Mouse (Mus musculus) intestine, embryonic 15.5 days (tissue): ENCODE measurements around the gene Cebpa. TPM values are rescaled to one million over a fixed set of nuclear protein-coding genes. Genes with fewer than 3 reads are reported as not detected.

ENCODE experiments used
- ATAC-seq: fragments of 200-750 bp; cut with Nextera tagmentation; 2 replicates; pipeline ENCODE4 v1.8.0; 2017; ENCODE audit warnings: moderate TSS enrichment, moderate library complexity
- H3K27ac ChIP-seq: fragments of 300-500 bp; sonication (generic); 2 replicates; pipeline ENCODE4 v1.5.1; 2015; ENCODE audit warnings: mild to moderate bottlenecking, inconsistent platforms
- H3K27me3 ChIP-seq: fragments of 300-500 bp; sonication (generic); replicated peaks from 2 replicates; pipeline ENCODE4 v1.6.1; 2015; ENCODE audit warnings: inconsistent platforms
- H3K36me3 ChIP-seq: fragments of 300-500 bp; sonication (generic); 2 replicates; pipeline ENCODE4 v1.6.1; 2015; ENCODE audit warnings: inconsistent platforms
- H3K4me1 ChIP-seq: fragments of 300-500 bp; sonication (generic); replicated peaks from 2 replicates; pipeline ENCODE4 v1.6.1; 2015; ENCODE audit warnings: inconsistent platforms
- H3K4me2 ChIP-seq: fragments of 300-500 bp; sonication (generic); replicated peaks from 2 replicates; pipeline ENCODE4 v1.6.1; 2015; ENCODE audit warnings: mild to moderate bottlenecking, inconsistent platforms
- H3K4me3 ChIP-seq: fragments of 300-500 bp; sonication (generic); replicated peaks from 2 replicates; pipeline ENCODE4 v1.5.1; 2015; ENCODE audit warnings: inconsistent platforms
- H3K9ac ChIP-seq: fragments of 300-500 bp; sonication (generic); 2 replicates; pipeline ENCODE4 v1.6.1; 2015; ENCODE audit warnings: inconsistent platforms
- H3K9me3 ChIP-seq: fragments of 300-500 bp; sonication (generic); 2 replicates; pipeline ENCODE4 v1.6.1; 2016; ENCODE audit warnings: inconsistent platforms
- WGBS: fragments of 180-500 bp; shearing (Covaris S2); methylation state at CpG from one replicate; pipeline ENCODE4 v1.1.7; 2015; 5-methylcytosine and 5-hydroxymethylcytosine counted together
- polyA plus RNA-seq: library from polyadenylated mRNA; unstranded; fragments of >200 nt; fragmentation: Nextera tagmentation; extraction: Ambion mirVana; gene quantifications from 2 replicates; pipeline ENCODE4 v1.2.1, GENCODE M21; 2015

The Cebpa gene
- polyA plus RNA-seq, 1 experiment from 2014 or later = 13.9 TPM

DNA sequence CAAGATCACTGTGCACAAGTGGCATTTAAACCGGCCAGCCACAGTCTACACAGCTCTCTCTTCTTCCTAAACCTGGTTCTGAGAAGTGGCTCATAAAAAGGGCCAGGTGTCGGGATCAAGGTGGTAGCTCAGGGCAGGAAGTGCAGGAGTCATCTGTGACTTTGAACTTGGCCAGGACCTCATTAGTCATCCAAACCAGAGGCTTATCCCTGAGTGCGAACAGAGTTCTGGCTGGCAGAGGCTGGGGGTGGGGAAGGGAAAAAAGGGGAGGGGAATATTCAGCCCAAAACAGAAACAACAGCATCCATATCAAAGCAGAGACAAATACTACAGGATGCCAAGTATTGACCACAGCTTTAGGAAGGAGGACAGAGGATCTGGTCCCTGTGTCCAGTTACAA, 11.5 kb upstream of the Cebpa start:
- no peaks in the 10 kb centered on the region for H3K27me3 ChIP-seq
- H3K4me1 ChIP-seq = 0 out of 2 replicates have a peak, but pooled peaks cover 5% of the 10 kb centered on the region
- H3K36me3 ChIP-seq = no peaks in the 10 kb centered on the region
- H3K4me2 ChIP-seq = no peak overlapping the region
- ATAC-seq = peak; percentile 82
- H3K27ac ChIP-seq = peak overlapping the region; percentile 40; the same call in 1 of the 2 replicates
- H3K4me3 ChIP-seq = no peak overlapping the region
- WGBS = 15% methylated on average over 3 of the region's 3 CpGs
- no peaks in the 10 kb centered on the region; the same call in 1 of the 2 replicates for H3K9me3 ChIP-seq
- no peak overlapping the region for H3K9ac ChIP-seq

DNA sequence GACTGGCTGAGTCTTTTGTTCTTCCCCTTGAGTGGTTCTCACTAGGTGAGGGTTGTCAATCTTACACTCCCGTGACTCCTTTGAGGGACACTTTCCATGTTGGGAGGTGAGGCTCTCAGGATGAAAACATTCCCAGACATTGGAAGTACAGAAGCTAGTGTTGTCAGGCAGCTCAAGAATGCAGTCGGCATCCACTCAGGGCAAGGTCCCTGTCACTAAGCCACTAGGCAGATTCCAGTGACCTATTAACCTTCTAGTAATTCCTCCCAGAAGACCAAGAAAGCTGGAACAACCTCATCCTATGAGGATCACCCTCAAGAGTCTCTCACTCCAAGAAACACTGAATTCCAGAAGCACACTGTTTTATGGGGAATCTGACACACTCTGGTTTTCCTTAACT, 11.0 kb upstream of the Cebpa start:
- peak; percentile 43 for ATAC-seq
- H3K27ac ChIP-seq = peak overlapping the region; percentile 40; the same call in 1 of the 2 replicates
- H3K36me3 ChIP-seq = no peaks in the 10 kb centered on the region
- no peaks in the 10 kb centered on the region; the same call in 1 of the 2 replicates for H3K9me3 ChIP-seq
- no peak overlapping the region for H3K4me3 ChIP-seq
- no peaks in the 10 kb centered on the region for H3K27me3 ChIP-seq
- WGBS = 25% methylated on average over 2 of the region's 2 CpGs
- H3K4me2 ChIP-seq = no peak overlapping the region
- H3K9ac ChIP-seq = no peak overlapping the region
- 0 out of 2 replicates have a peak, but pooled peaks cover 7% of the 10 kb centered on the region for H3K4me1 ChIP-seq

GRCm38 (mm10) chr7:35108663-35109062, 10.4 kb upstream of the Cebpa start:
- H3K4me1 ChIP-seq = 0 out of 2 replicates have a peak, but pooled peaks cover 7% of the 10 kb centered on the region
- peak; percentile 58; the same call in 1 of the 2 replicates for ATAC-seq
- H3K36me3 ChIP-seq = no peaks in the 10 kb centered on the region
- no peak overlapping the region for H3K9ac ChIP-seq
- no peaks in the 10 kb centered on the region for H3K9me3 ChIP-seq
- H3K27ac ChIP-seq = peak overlapping the region; percentile 11; the same call in 1 of the 2 replicates
- H3K4me3 ChIP-seq = no peak overlapping the region
- WGBS = 61% methylated on average over 6 of the region's 6 CpGs
- H3K4me2 ChIP-seq = no peak overlapping the region
- H3K27me3 ChIP-seq = no peaks in the 10 kb centered on the region

DNA sequence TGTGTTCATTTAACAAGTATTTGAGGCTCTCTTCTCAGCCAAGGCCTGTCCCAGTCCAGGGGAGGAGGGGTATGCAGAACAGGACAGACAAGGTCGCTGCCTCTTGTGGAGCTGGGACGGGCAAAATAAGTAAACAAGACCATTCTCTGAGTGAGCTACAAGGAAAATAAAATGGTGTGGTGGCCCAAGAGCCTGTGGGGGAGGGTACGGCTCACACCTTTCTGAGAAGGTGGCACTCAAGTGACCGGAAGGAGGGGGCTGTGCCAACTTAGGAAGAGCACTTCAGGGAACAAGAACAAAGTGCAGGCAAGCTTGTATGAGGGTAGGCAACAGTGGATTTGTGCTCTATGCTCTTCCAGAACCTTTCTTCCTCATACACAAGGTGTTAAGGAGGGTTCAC, 6.0 kb upstream of the Cebpa start:
- ATAC-seq = no peak
- Histone ChIP-seq H3K4me2 (no peak overlapping the region), H3K9me3 (no peaks in the 10 kb centered on the region), H3K36me3 (no peaks in the 10 kb centered on the region), H3K4me3 (no peak overlapping the region), H3K27ac (no peak overlapping the region), H3K4me1 (peaks cover 7% of the 10 kb centered on the region; the same call in 1 of the 2 replicates), H3K9ac (no peak overlapping the region), H3K27me3 (peaks cover 2% of the 10 kb centered on the region; the same call in 1 of the 2 replicates)
- WGBS = 32% methylated on average over 4 of the region's 4 CpGs

DNA sequence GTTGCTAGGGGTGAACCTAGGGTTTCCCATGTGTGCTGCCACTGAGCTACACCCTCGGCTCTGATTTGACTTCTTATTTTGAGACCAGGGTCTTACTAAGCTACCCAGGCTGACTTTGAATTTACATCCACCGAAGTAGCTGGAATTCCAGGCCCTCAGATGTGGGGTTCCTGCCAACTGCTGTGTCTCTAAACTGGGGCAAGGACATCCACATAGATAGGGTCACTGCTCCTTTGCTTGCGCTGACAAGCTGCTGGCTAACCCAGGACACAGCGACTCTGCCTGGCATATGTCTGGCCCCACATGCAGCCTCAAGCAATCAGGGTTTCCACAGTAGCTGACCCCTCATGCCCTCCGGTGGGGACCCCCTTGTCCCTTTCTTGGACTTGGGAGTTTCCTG, 5.4 kb upstream of the Cebpa start:
- H3K27me3 ChIP-seq = peaks cover 2% of the 10 kb centered on the region; the same call in 1 of the 2 replicates
- ATAC-seq = no peak
- no peaks in the 10 kb centered on the region for H3K36me3 ChIP-seq
- H3K4me3 ChIP-seq = no peak overlapping the region
- no peak overlapping the region for H3K4me2 ChIP-seq
- H3K9ac ChIP-seq = no peak overlapping the region
- H3K27ac ChIP-seq = no peak overlapping the region
- no peaks in the 10 kb centered on the region for H3K9me3 ChIP-seq
- 77% methylated on average over 5 of the region's 5 CpGs for WGBS
- peaks cover 5% of the 10 kb centered on the region; the same call in 1 of the 2 replicates for H3K4me1 ChIP-seq

- peak overlapping the region; percentile 95 for H3K4me2 ChIP-seq
- no peaks in the 10 kb centered on the region for H3K36me3 ChIP-seq
- 27% methylated on average over 3 of the region's 3 CpGs for WGBS
- no peaks in the 10 kb centered on the region for H3K9me3 ChIP-seq
- H3K27me3 ChIP-seq = peaks cover 17% of the 10 kb centered on the region
- peak overlapping the region; percentile 94 for H3K27ac ChIP-seq
- peaks cover 17% of the 10 kb centered on the region for H3K4me1 ChIP-seq
- ATAC-seq = peak; percentile 86
- H3K4me3 ChIP-seq = no peak overlapping the region
- H3K9ac ChIP-seq = no peak overlapping the region
Measured at GRCm38 (mm10) chr7:35116524-35116923, 2.6 kb upstream of the Cebpa start.

- Histone ChIP-seq H3K4me3 (no peak overlapping the region), H3K4me1 (peaks cover 17% of the 10 kb centered on the region), H3K27ac (peak overlapping the region; percentile 94), H3K9me3 (no peaks in the 10 kb centered on the region), H3K27me3 (peaks cover 17% of the 10 kb centered on the region), H3K4me2 (peak overlapping the region; percentile 95), H3K9ac (peak overlapping the region; percentile 69; the same call in 1 of the 2 replicates), H3K36me3 (no peaks in the 10 kb centered on the region)
- WGBS = 38% methylated on average over 5 of the region's 5 CpGs
- peak; percentile 11 for ATAC-seq
Measured at GRCm38 (mm10) chr7:35117052-35117451, 2.0 kb upstream of the Cebpa start.

- Histone ChIP-seq H3K27me3 (peaks cover 23% of the 10 kb centered on the region), H3K4me2 (peak overlapping the region; percentile 95), H3K36me3 (no peaks in the 10 kb centered on the region), H3K9ac (peak overlapping the region; percentile 69), H3K4me3 (peak overlapping the region; percentile 66), H3K9me3 (no peaks in the 10 kb centered on the region), H3K4me1 (peaks cover 21% of the 10 kb centered on the region), H3K27ac (peak overlapping the region; percentile 94)
- ATAC-seq = no peak
- 1% methylated on average over 25 of the region's 25 CpGs for WGBS
Measured at GRCm38 (mm10) chr7:35117761-35118098, 1.4 kb upstream of the Cebpa start.

DNA sequence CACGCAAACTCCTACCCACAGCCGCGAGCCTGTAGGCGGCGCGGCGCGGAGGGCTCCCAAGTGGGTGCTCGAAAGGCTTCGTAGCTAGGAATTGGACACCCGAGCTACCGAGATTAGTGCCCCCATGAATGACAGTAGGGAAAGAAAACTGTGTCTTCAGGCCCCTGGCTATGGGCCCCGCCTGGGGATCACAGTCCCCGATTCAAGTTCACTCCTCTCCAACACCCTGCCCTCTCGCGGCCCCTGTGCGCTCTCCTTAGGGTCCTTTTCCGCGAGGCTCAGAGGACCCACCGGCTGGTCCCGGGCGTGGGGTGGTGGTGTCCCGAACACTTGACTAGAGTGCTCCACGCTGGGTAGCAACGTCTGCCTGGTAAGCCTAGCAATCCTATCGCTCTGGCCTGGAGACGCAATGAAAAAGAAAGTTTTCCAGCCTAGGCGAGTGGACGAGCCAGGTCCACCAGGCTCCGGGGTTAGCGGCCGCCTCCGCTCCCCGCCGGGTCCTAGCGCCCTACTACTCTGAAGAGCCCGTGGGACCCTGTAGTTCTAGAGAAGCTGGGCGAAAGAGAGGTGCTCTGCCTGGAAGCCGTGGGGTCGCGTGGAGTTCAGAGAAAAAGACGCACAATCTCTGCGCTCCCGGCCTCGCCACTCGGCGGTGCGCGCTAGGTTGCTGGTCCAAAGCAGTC, 853 bp upstream of the Cebpa start:
- Histone ChIP-seq H3K4me2 (peak overlapping the region; percentile 95), H3K4me3 (peak overlapping the region; percentile 66), H3K9me3 (no peaks in the 10 kb centered on the region), H3K9ac (peak overlapping the region; percentile 69), H3K27ac (peak overlapping the region; percentile 94), H3K4me1 (peaks cover 20% of the 10 kb centered on the region), H3K27me3 (peaks cover 27% of the 10 kb centered on the region), H3K36me3 (no peaks in the 10 kb centered on the region)
- ATAC-seq = peak; percentile 59
- under 1% methylated on average over 49 of the region's 49 CpGs for WGBS

DNA sequence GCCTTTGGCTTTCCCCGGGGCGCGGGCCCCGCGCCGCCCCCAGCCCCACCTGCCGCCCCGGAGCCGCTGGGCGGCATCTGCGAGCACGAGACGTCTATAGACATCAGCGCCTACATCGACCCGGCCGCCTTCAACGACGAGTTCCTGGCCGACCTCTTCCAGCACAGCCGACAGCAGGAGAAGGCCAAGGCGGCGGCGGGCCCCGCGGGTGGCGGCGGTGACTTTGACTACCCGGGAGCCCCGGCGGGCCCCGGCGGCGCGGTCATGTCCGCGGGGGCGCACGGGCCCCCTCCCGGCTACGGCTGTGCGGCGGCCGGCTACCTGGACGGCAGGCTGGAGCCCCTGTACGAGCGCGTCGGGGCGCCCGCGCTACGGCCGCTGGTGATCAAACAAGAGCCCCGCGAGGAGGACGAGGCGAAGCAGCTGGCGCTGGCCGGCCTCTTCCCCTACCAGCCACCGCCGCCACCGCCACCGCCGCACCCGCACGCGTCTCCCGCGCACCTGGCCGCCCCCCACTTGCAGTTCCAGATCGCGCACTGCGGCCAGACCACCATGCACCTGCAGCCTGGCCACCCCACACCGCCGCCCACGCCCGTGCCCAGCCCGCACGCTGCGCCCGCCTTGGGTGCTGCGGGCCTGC, 533 bp downstream of the Cebpa start:
- peak; percentile 31 for ATAC-seq
- Histone ChIP-seq H3K9me3 (no peaks in the 10 kb centered on the region), H3K27ac (peak overlapping the region; percentile 81), H3K4me1 (peaks cover 28% of the 10 kb centered on the region), H3K4me2 (peak overlapping the region; percentile 95), H3K36me3 (no peaks in the 10 kb centered on the region), H3K4me3 (peak overlapping the region; percentile 66), H3K9ac (peak overlapping the region; percentile 69), H3K27me3 (peaks cover 28% of the 10 kb centered on the region)
- WGBS = under 1% methylated on average over 75 of the region's 83 CpGs

- Histone ChIP-seq H3K27me3 (peaks cover 28% of the 10 kb centered on the region), H3K9me3 (no peaks in the 10 kb centered on the region), H3K4me1 (peaks cover 28% of the 10 kb centered on the region), H3K9ac (peak overlapping the region; percentile 69), H3K4me2 (peak overlapping the region; percentile 95), H3K4me3 (peak overlapping the region; percentile 66), H3K36me3 (no peaks in the 10 kb centered on the region), H3K27ac (0 out of 2 replicates have a peak overlapping the region, but pooled peaks have one; percentile 9)
- WGBS = under 1% methylated on average over 53 of the region's 53 CpGs
- ATAC-seq = no peak
Measured at GRCm38 (mm10) chr7:35120146-35120691, 1.1 kb downstream of the Cebpa start.

DNA sequence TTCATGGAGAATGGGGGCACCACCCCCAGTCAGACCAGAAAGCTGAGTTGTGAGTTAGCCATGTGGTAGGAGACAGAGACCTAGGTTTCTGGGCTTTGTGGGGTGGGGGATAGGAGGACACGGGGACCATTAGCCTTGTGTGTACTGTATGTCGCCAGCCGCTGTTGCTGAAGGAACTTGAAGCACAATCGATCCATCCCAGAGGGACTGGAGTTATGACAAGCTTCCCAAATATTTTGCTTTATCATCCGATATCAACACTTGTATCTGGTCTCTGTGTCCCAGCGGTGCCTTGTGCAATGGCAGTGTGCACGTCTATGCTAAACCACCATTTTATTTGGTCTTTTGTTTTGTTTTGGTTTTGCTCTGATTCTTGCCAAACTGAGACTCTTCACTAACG, 2.1 kb downstream of the Cebpa start:
- Histone ChIP-seq H3K9me3 (no peaks in the 10 kb centered on the region), H3K27ac (no peak overlapping the region), H3K4me3 (peak overlapping the region; percentile 66), H3K27me3 (peaks cover 26% of the 10 kb centered on the region), H3K4me2 (peak overlapping the region; percentile 95), H3K36me3 (no peaks in the 10 kb centered on the region), H3K9ac (peak overlapping the region; percentile 69), H3K4me1 (peaks cover 28% of the 10 kb centered on the region)
- ATAC-seq = no peak
- WGBS = 25% methylated on average over 8 of the region's 8 CpGs
